Mouse (Mus musculus) gastrocnemius, adult 2 months (tissue): ENCODE data around the gene Maf. TPM values are rescaled to one million over a fixed set of nuclear protein-coding genes. Genes with fewer than 3 reads are reported as not detected.

ENCODE experiments used
- DNase-seq: peaks from one replicate; pipeline ENCODE4 v3.0.0; 2022
- H3K27ac ChIP-seq: fragments of 200-600 bp; 2 replicates; pipeline ENCODE4 v1.8.1; 2022; ENCODE audit warnings: mild to moderate bottlenecking
- H3K4me3 ChIP-seq: fragments of 200-600 bp; 2 replicates; pipeline ENCODE4 v1.8.1; 2022; ENCODE audit warnings: mild to moderate bottlenecking, moderate library complexity
- CTCF ChIP-seq: fragments of 200-600 bp; IDR thresholded peaks from 2 replicates; pipeline ENCODE4 v1.8.1; 2022; ENCODE audit warnings: antibody characterized with exemption, mild to moderate bottlenecking, moderate library complexity
- intact Hi-C: fragments of 180-260 bp; cut with DNase I; formaldehyde crosslinking; loops from one replicate; pipeline ENCODE4 v1.15.1; 2025
- total RNA-seq, 2 experiments: library from RNA; stranded (reverse); gene quantifications; 2 replicates each; pipeline ENCODE4 v1.2.3; 2021

Maf gene
- total RNA-seq, 2 experiments from 2014 or later: 129 to 153 TPM

DNA sequence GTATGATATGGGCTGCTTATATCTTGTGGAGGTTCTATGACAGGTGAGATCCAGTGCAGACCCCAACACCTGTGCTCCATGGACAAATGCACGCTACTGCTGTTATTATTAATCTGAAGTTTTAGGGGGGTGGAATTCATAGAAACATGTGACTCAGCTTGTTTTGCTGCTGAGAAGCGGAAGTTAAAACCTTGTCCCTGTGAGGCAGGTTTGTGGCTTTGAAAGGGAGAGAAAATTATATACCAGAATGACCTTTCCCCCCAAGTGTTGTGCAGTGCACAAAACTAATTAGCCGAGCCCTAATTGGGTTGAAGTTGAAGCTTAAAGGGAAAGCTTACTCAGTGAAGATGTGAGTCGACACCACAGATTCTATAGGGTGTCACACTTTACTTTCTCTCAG lies 18.6 kb upstream of the Maf start:
- no peak for DNase-seq
- intact Hi-C loops: no loop called here
- no peak for TF ChIP-seq CTCF

DNA sequence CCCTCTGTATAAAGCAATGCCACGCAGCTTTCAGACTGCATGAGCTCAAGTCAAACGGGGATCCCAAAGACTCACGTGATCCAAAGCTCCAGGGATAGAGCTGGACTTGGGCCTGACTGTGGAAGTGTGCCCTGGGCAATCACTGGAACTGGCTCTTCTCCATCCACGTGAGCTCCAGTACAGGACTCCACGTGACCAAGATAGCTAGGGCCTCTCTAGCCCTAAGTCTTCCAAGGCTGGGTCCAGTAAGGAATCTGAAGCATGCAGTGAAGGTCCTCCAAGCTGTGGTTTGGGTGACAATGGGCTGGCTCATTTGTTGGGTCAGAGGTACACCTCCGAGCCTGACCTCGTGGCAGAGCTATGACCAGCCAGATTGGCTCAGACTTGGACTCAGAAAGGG lies 11.5 kb upstream of the Maf start:
- no peak for DNase-seq
- Histone ChIP-seq H3K27ac (no peak overlapping the region), H3K4me3 (no peak overlapping the region)
- intact Hi-C loops: no loop called here
- no peak for TF ChIP-seq CTCF

More for the DNA sequence above, 18.6 kb upstream of the Maf start:
- H3K27ac ChIP-seq: no peak overlapping the region
- no peak overlapping the region for H3K4me3 ChIP-seq

DNA sequence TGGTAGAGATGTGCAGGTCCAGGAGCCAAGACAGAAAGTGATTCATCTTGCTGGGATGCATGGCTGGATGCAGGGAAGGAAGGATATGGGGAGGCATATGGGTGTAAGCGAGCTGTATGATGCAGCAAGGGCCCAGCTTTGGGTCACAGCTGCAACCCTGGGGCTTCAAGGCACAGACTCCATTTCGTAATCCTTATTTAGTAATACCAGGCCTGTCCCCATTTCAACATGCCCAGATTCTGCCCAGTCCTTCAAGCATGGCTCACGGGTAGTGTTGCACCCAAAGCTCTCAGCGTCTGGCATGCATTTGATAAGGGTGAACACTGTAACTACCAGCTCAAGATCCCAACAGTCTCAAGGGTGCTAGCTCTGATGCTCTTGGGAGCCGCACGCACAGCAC lies 11.0 kb upstream of the Maf start:
- no peak for TF ChIP-seq CTCF
- Histone ChIP-seq H3K27ac (no peak overlapping the region), H3K4me3 (no peak overlapping the region)
- intact Hi-C loops: no loop called here
- no peak for DNase-seq

DNA sequence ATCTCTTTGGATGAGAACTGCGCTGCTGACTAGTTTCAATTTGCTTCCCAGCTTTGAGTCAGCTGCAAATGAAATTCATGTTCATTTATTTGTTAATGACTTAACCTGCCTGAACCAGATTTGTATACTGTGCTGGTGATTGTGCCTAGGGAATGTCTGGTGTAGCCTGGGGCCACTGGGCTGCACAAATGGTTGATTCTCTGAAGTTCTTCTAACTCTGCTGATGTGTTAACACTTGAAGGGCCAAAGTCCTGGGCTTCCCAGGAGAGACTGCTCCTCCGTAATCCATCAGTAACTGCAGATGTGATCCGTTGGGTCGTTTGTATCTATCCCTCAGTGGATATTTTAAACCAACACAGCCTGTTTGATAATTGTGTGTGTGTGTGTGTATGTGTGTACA lies 7.7 kb upstream of the Maf start:
- intact Hi-C loops: loop anchor here (2.0 kb wide), 1 partner anchor 724 kb away; no protein-coding TSS in a partner anchor
- no peak overlapping the region for H3K4me3 ChIP-seq
- TF ChIP-seq CTCF: no peak
- H3K27ac ChIP-seq: no peak overlapping the region
- DNase-seq: no peak

DNA sequence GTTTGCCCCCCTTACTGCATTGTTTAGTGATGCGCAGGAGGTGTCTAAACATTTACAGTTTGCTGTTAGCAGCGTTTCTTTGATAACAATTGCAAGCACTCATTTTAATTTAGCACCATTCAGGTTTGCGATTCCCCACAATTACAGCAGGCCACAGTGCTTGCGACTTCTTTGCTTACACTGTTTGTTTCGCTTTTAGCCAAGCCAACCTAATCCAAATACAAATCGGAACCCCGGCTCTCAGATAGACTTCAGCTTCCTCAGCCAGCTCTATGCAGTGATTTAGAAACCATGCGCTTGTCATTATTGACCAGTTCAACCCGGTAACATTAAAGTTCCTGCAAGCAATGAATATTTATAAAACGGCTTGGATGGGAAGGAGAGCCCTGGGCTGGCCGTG lies 3.5 kb upstream of the Maf start:
- TF ChIP-seq CTCF: no peak
- intact Hi-C loops: no loop called here
- Histone ChIP-seq H3K4me3 (peak overlapping the region; percentile 52), H3K27ac (peak overlapping the region; percentile 41)
- DNase-seq: no peak

DNA sequence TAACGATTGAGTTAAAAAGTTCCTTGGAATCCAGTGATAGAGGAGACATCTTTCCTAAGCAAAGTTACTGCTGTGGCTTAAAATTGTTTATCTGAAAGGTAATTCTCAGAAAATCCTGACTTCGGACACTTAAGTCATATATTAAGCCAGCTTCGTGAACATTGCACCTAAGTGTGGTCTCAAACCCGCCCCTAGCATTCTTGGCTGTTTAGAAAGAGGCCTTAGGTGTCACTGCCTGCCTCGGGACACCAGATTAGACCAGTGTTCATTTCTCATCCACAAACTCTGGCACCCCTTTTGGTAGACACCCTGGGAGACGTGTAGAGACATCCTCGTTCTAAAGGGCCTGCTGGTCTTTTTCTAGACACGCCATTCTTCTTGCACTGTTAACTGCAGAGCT lies 2.3 kb upstream of the Maf start:
- Histone ChIP-seq H3K27ac (peak overlapping the region; percentile 21; the same call in 1 of the 2 replicates), H3K4me3 (no peak overlapping the region)
- TF ChIP-seq CTCF: no peak
- intact Hi-C loops: loop anchor here (2.0 to 10.0 kb wide), 9 partner anchors 128 to 1255 kb away; no protein-coding TSS in a partner anchor
- no peak for DNase-seq

DNA sequence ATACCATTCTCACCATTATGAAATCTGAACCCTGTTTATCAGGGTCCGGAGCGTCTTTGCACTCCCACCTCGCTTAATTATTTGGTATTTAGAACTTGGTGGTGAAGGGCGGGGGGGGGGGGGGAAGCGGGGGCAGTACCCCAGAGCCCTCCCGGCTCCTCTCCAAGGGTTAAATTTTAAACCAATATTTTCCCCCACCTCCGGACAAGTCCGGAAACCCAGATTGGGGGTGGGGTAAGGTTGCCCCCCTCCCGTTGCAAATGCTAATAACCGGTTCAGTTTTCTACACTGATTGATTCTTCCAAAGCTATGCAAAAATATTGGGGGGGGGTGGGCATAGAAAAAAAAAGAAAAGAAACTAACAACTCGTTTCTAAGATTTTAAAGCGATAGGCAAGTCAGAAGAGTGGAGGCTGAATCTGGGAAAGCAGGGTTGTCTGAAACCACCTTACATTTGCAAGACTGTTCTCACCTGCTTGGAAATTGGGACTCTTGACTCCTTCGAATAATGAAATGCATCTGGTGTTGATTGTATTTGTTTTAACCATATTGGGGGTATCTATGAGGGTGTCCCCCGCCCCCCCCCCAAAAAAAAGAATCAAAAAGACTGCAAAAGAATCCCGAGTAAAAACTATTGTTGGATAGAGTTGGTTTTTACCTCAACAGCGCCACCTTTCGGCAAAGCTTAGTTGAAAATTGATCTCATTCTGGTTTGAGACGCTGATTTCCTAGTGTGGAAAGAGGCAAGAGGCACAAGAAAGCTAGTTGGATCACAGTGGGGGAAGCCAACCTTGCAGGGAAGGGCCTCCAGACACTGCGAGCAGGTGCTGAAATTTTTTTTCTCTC lies 1.6 kb upstream of the Maf start:
- Histone ChIP-seq H3K4me3 (peak overlapping the region; percentile 82), H3K27ac (peak overlapping the region; percentile 96; the same call in 1 of the 2 replicates)
- peak; percentile 78 for DNase-seq
- intact Hi-C loops: loop anchor here (2.0 to 10.0 kb wide), 9 partner anchors 127 to 1254 kb away; no protein-coding TSS in a partner anchor
- peak; percentile 69 for TF ChIP-seq CTCF

DNA sequence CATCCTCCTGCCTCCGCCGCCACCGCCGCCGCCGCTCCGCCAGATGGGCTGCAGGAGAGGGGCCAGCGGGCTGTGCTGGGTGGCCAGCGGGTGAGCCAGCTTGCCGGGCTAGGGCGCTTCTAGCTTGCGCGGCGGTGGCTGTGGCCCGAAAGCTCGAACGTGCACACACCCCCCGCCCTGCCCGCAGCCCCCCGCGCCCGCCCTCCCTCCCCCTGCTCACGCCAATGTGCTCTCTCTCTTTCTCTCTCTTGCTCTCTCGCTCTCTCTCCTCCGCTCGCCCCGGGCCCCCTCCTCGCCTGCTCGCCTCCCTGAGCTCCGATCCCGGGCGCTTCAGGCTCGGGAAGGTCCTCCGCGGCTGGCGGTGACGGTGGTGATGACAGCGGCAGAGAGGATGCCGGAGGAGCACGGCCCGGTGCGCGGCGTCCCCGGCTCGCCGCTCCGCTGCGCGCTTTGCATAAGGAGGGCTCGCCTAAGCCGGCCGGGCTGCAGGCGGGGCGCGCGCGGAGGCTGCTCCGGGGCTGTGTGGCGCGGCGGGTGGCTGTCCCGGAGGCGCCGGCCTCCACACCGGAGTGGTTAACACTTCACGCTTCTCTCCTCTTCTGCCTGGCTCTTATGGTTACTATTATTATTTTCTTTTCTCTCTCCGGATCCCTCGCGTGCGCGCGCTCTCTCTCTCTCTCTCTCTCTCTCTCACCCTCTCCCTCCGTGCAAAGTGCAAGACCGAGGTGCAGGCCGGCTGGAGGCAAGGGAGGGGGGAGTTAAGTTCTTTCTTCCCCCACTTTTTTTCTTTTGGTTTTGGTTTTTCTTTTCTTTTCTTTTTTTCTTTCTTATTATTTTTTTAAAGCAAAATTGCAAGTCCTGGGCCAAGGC lies 498 bp downstream of the Maf start:
- H3K27ac ChIP-seq: peak overlapping the region; percentile 96
- H3K4me3 ChIP-seq: peak overlapping the region; percentile 82
- no peak for TF ChIP-seq CTCF
- intact Hi-C loops: loop anchor here (2.0 to 10.0 kb wide), 5 partner anchors 125 to 1252 kb away; no protein-coding TSS in a partner anchor
- DNase-seq: peak; percentile 87

DNA sequence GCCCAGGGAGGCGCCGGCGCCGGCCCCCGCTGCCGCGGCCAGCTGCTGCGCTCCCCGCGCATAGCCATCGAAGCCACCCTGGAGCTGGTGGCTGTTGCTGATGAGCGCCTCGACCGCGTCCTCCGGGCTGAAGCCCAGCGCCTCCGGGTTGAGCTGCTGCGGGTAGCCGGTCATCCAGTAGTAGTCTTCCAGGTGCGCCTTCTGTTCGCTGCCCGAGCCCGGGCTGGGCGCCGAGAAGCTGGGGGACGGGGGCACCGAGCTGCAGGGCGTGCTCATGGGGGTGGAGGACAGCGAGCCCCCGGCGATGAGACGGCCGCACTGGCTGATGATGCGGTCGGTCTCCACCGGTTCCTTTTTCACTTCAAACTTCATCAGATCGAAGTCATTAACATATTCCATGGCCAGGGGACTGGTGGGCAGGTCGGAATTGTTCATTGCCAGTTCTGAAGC lies 1.2 kb downstream of the Maf start:
- Histone ChIP-seq H3K4me3 (peak overlapping the region; percentile 82), H3K27ac (peak overlapping the region; percentile 96)
- intact Hi-C loops: loop anchor here (2.0 to 10.0 kb wide), 5 partner anchors 124 to 1252 kb away; no protein-coding TSS in a partner anchor
- no peak for TF ChIP-seq CTCF
- peak; percentile 75 for DNase-seq

DNA sequence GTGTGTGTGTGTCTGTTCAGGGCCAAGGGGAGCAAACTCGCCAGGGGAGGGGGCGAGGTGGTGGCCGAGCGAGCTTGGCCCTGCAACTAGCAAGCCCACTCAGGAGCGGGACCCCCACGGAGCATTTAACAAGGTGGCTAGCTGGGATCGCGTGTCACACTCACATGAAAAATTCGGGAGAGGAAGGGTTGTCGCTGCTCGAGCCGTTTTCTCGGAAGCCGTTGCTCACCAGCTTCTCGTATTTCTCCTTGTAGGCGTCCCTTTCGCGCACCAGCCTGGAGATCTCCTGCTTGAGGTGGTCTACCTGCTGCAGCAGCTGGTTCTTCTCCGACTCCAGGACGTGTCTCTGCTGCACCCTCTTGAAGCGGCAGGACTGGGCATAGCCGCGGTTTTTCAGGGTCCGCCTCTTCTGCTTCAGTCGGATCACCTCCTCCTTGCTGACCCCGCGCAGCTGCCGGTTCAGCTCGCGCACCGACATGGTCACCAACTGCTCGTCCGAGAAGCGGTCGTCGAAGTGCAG lies 1.9 kb downstream of the Maf start:
- H3K4me3 ChIP-seq: peak overlapping the region; percentile 82
- intact Hi-C loops: loop anchor here (2.0 to 10.0 kb wide), 6 partner anchors 123 to 1251 kb away; no protein-coding TSS in a partner anchor
- H3K27ac ChIP-seq: peak overlapping the region; percentile 96
- peak; percentile 49 for TF ChIP-seq CTCF
- peak; percentile 75 for DNase-seq

DNA sequence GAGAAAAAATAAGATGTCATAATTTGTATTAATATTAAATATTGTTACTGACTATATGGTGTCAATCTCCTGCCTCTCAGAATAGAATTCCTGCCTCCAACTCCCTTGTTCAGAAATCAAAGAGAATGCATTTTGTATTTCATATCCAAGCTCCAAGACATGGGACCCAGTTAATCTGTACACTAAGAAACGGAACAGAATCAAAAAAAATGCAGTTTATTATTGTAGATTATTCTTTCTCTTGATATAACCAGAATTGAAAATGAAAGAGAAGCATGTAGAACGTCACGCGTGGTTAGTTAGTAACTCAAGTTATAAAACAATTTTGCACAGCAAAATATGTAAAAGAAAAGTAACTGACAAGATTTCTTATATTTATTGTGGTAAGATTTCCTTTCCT lies 4.5 kb downstream of the Maf start:
- intact Hi-C loops: loop anchor here (2.0 to 10.0 kb wide), 5 partner anchors 61 to 1248 kb away; no protein-coding TSS in a partner anchor
- no peak for TF ChIP-seq CTCF
- Histone ChIP-seq H3K27ac (peak overlapping the region; percentile 96), H3K4me3 (peak overlapping the region; percentile 82)
- DNase-seq: no peak

DNA sequence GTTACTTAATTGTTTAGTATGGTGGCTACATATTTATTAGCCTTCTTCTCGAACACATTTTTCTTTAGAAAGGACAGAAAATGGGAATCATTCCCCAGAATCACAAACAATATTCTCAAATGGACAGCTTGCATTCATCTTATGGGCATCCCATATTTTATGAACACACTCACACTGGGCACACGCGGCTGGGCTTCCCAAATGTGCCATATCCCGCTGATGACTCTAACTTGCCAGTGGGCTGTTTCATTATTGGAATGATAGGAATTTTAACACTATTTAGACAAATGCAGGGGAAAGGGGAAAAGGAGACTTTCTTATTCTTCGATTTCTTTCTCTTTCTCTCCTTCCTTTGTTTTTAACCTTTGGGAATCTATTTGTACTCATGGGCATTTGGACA lies 6.6 kb downstream of the Maf start:
- Histone ChIP-seq H3K4me3 (peak overlapping the region; percentile 82), H3K27ac (peak overlapping the region; percentile 96)
- intact Hi-C loops: loop anchor here (5.0 to 10.0 kb wide), 4 partner anchors 59 to 1246 kb away; no protein-coding TSS in a partner anchor
- no peak for TF ChIP-seq CTCF
- DNase-seq: no peak
